Mouse (Mus musculus) hindbrain, embryonic 13.5 days (tissue): ENCODE measurements around the gene Rnase12. TPM values are rescaled to one million over a fixed set of nuclear protein-coding genes. Genes with fewer than 3 reads are reported as not detected.
"Not testable (repeated sequence)": the region's sequence is repeated elsewhere in the genome, so short reads cannot be mapped to it uniquely, and the experiment has no call there.

Source experiments
- ATAC-seq: fragments of 200-750 bp; cut with Nextera tagmentation; 2 replicates; pipeline ENCODE4 v1.8.0; 2017; ENCODE audit warnings: moderate TSS enrichment; ENCODE audit not compliant: low FRiP score
- H3K27ac ChIP-seq: fragments of 300-500 bp; sonication (generic); 2 replicates; pipeline ENCODE4 v1.5.1; 2015; ENCODE audit warnings: inconsistent platforms, mild to moderate bottlenecking, moderate library complexity
- H3K27me3 ChIP-seq: fragments of 300-500 bp; sonication (generic); 2 replicates; pipeline ENCODE4 v1.6.1; 2015; ENCODE audit warnings: mild to moderate bottlenecking, inconsistent platforms
- H3K36me3 ChIP-seq: fragments of 300-500 bp; sonication (generic); 2 replicates; pipeline ENCODE4 v1.6.1; 2015; ENCODE audit warnings: mild to moderate bottlenecking, inconsistent platforms
- H3K4me1 ChIP-seq: fragments of 300-500 bp; sonication (generic); replicated peaks from 2 replicates; pipeline ENCODE4 v1.6.1; 2015; ENCODE audit warnings: inconsistent platforms
- H3K4me2 ChIP-seq: fragments of 300-500 bp; sonication (generic); 2 replicates; pipeline ENCODE4 v1.6.1; 2015; ENCODE audit warnings: inconsistent platforms, mild to moderate bottlenecking, moderate library complexity
- H3K4me3 ChIP-seq: fragments of 300-500 bp; sonication (generic); 2 replicates; pipeline ENCODE4 v1.5.1; 2015; ENCODE audit warnings: mild to moderate bottlenecking, inconsistent platforms
- H3K9ac ChIP-seq: fragments of 300-500 bp; sonication (generic); 2 replicates; pipeline ENCODE4 v1.6.1; 2015; ENCODE audit warnings: mild to moderate bottlenecking, inconsistent platforms
- H3K9me3 ChIP-seq: fragments of 300-500 bp; sonication (generic); 2 replicates; pipeline ENCODE4 v1.6.1; 2016; ENCODE audit warnings: inconsistent platforms
- WGBS: fragments of 180-500 bp; shearing (Covaris S2); methylation state at CpG from one replicate; pipeline ENCODE4 v1.1.7; 2015; 5-methylcytosine and 5-hydroxymethylcytosine counted together
- polyA plus RNA-seq: library from polyadenylated mRNA; unstranded; fragments of >200 nt; fragmentation: Nextera tagmentation; extraction: Ambion mirVana; gene quantifications from 2 replicates; pipeline ENCODE4 v1.2.1, GENCODE M21; 2015

Gene Rnase12
- not detected in 2 replicates for polyA plus RNA-seq

- Histone ChIP-seq H3K4me3 (no peak within 1 kb of the TSS), H3K27ac (no peak within 1 kb of the TSS), H3K27me3 (0 out of 2 replicates have a peak, but pooled peaks cover 4% of the 10 kb centered on the region), H3K4me1 (peaks cover 8% of the 10 kb centered on the region), H3K9ac (no peak within 1 kb of the TSS), H3K36me3 (no peaks in the 10 kb centered on the region), H3K9me3 (no peaks in the 10 kb centered on the region), H3K4me2 (no peak within 1 kb of the TSS)
- WGBS = 78% methylated on average over 9 of the region's 9 CpGs
- no peak for ATAC-seq
Observed at GRCm38 (mm10) chr14:51057401-51057831, at the start of gene Rnase12. TSS of gene Rnase12 (minus strand) at chr14:51057661.

GRCm38 (mm10) chr14:51106449-51106967, 49.0 kb upstream of the Rnase12 start:
- Histone ChIP-seq H3K9ac (no peak overlapping the region), H3K9me3 (no peaks in the 10 kb centered on the region), H3K27me3 (no peaks in the 10 kb centered on the region), H3K36me3 (0 out of 2 replicates have a peak, but pooled peaks cover 2% of the 10 kb centered on the region), H3K4me1 (no peaks in the 10 kb centered on the region), H3K27ac (no peak overlapping the region), H3K4me3 (no peak overlapping the region), H3K4me2 (no peak overlapping the region)
- ATAC-seq = no peak

GRCm38 (mm10) chr14:51104366-51104765, 46.9 kb upstream of the Rnase12 start:
- 86% methylated on average over 2 of the region's 2 CpGs for WGBS
- H3K27me3 ChIP-seq = no peaks in the 10 kb centered on the region
- H3K36me3 ChIP-seq = 0 out of 2 replicates have a peak, but pooled peaks cover 2% of the 10 kb centered on the region
- ATAC-seq = no peak
- no peak overlapping the region for H3K4me3 ChIP-seq
- no peaks in the 10 kb centered on the region for H3K9me3 ChIP-seq
- H3K9ac ChIP-seq = no peak overlapping the region
- H3K4me1 ChIP-seq = no peaks in the 10 kb centered on the region
- H3K4me2 ChIP-seq = no peak overlapping the region
- H3K27ac ChIP-seq = no peak overlapping the region

DNA sequence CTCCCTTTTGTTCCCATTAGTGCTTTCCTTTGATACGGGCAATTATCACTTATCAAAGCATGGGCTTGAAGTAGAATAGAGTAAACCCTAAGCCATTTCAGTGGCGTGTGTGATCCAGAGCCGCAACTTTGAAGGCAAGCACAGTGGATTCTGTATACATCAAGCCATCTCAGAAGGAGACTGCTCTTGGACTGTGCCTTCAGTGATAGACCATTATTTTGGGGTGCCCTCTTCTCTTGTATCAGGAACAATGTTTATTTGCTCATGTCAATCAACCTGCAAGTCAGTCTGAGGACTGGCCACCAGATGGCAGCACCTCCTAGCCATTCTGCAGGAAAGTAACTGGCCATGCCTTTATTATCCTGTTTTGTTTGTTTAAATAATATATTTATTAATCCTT, 45.8 kb upstream of the Rnase12 start:
- Histone ChIP-seq H3K36me3 (0 out of 2 replicates have a peak, but pooled peaks cover 2% of the 10 kb centered on the region), H3K4me3 (no peak overlapping the region), H3K27ac (no peak overlapping the region), H3K9ac (no peak overlapping the region), H3K4me1 (no peaks in the 10 kb centered on the region), H3K27me3 (no peaks in the 10 kb centered on the region), H3K9me3 (no peaks in the 10 kb centered on the region), H3K4me2 (no peak overlapping the region)
- 63% methylated on average over 3 of the region's 3 CpGs for WGBS
- peak; percentile 58 for ATAC-seq

DNA sequence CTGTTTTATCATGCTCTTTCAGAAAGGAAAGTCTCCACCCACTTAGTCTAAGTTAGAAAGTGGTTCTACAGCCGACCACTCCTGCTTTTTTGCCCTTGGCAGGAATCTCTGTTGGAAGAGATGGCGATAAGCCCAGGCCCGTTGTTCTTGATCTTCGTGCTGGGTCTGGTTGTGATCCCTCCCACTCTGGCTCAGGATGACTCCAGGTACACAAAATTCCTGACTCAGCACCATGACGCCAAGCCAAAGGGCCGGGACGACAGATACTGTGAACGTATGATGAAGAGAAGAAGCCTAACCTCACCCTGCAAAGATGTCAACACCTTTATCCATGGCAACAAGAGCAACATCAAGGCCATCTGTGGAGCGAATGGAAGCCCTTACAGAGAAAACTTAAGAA, 43.8 kb upstream of the Rnase12 start:
- Histone ChIP-seq H3K4me3 (no peak overlapping the region), H3K4me2 (no peak overlapping the region), H3K9ac (no peak overlapping the region), H3K36me3 (0 out of 2 replicates have a peak, but pooled peaks cover 2% of the 10 kb centered on the region), H3K27ac (no peak overlapping the region), H3K4me1 (no peaks in the 10 kb centered on the region), H3K9me3 (no peaks in the 10 kb centered on the region), H3K27me3 (no peaks in the 10 kb centered on the region)
- WGBS = 80% methylated on average over 9 of the region's 9 CpGs
- ATAC-seq = no peak

DNA sequence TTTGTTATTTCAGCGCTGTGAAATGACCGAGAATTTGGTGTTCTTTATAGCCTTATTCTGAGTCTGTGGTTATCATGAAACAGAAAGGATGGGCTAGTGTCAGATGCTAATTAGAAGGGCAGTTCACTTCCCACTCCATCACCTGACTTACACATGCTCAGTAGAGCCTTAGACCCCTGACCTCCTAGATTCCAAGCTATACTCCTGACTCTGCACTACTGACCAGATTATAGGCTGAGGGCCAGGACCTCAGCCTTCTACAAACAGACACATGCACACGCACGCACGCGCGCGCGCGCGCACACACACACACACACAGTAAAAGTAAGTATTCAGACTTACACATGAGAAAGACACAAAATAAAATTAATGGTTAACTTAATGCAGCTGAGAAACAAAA, 41.5 kb upstream of the Rnase12 start:
- no peak overlapping the region for H3K4me2 ChIP-seq
- H3K4me3 ChIP-seq = no peak overlapping the region
- H3K9ac ChIP-seq = no peak overlapping the region
- no peak overlapping the region for H3K27ac ChIP-seq
- WGBS = 94% methylated on average over 11 of the region's 11 CpGs
- no peaks in the 10 kb centered on the region for H3K36me3 ChIP-seq
- no peaks in the 10 kb centered on the region for H3K9me3 ChIP-seq
- ATAC-seq = no peak
- H3K27me3 ChIP-seq = no peaks in the 10 kb centered on the region
- H3K4me1 ChIP-seq = no peaks in the 10 kb centered on the region

DNA sequence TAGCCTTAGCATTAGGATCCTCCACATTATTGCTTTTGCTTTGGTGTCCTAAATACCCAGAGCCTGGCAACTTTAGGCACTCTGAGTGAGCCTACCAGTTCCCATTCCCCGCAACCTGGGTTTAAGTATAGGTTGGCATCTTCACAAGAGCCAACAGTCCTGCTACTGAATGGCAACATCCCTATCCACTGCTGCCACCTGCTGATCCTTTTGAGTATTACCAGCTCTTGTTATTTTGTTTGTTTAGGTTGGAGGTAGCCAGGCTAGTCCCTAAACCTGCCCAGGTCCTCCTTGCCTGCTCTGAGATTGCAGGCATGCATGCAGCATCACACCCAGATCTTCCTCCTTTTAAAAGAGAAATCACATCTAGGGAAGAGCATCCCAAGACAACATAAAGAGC, 40.8 kb upstream of the Rnase12 start:
- H3K36me3 ChIP-seq, H3K9ac ChIP-seq: not testable (repeated sequence)
- peak; percentile 40 for ATAC-seq

DNA sequence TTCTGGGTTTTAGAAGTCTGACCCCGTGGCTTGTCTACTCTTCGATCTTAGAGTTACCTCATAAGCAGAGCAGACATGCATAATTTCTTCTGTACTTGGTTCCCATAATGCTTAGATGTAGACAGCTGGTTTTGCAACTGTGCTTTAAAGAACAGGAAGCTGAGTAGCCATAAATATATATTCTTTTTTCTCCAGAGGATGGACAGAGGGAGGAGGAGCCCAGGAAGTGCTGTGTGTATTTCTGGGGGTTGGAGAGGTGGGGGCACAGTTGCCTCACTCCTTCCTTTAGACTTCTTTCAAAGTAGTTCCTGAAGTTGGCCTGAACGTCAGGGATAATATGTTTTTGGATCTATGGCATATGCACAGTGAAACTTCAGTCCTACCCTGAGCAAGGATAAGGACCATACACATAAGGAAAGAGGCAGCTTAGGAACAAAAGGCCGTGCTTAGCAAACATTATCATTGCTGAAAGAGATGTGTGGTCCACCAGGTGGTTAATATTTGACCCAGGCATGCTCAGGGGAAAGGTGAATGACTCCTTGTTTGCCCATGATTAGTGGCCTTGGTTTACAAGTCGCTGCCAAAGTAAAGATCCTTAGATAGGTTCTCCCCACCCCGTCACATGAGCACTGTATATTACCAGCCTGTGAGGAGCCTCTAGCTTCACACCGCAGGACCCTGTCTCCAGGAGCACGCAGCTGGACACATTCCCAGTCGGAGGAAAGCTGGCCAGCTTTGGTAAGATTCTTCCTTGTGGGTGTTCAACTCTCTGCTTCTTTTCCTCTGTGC, 38.5 kb upstream of the Rnase12 start:
- no peak for ATAC-seq
- H3K27me3 ChIP-seq = no peaks in the 10 kb centered on the region
- H3K9ac ChIP-seq = no peak overlapping the region
- no peak overlapping the region for H3K27ac ChIP-seq
- no peak overlapping the region for H3K4me3 ChIP-seq
- no peak overlapping the region for H3K4me2 ChIP-seq
- no peaks in the 10 kb centered on the region for H3K36me3 ChIP-seq
- 0 out of 2 replicates have a peak, but pooled peaks cover 3% of the 10 kb centered on the region for H3K4me1 ChIP-seq
- 73% methylated on average over 9 of the region's 9 CpGs for WGBS
- H3K9me3 ChIP-seq = no peaks in the 10 kb centered on the region

More for the DNA sequence above, 40.8 kb upstream of the Rnase12 start:
- H3K27me3 ChIP-seq, H3K9me3 ChIP-seq, H3K4me1 ChIP-seq, H3K27ac ChIP-seq, H3K4me3 ChIP-seq, H3K4me2 ChIP-seq: not testable (repeated sequence)
- 38% methylated on average over 1 of the region's 1 CpGs for WGBS

- 68% methylated on average over 8 of the region's 9 CpGs for WGBS
- no peak overlapping the region for H3K4me3 ChIP-seq
Observed at GRCm38 (mm10) chr14:51094921-51095320, 37.5 kb upstream of the Rnase12 start.

DNA sequence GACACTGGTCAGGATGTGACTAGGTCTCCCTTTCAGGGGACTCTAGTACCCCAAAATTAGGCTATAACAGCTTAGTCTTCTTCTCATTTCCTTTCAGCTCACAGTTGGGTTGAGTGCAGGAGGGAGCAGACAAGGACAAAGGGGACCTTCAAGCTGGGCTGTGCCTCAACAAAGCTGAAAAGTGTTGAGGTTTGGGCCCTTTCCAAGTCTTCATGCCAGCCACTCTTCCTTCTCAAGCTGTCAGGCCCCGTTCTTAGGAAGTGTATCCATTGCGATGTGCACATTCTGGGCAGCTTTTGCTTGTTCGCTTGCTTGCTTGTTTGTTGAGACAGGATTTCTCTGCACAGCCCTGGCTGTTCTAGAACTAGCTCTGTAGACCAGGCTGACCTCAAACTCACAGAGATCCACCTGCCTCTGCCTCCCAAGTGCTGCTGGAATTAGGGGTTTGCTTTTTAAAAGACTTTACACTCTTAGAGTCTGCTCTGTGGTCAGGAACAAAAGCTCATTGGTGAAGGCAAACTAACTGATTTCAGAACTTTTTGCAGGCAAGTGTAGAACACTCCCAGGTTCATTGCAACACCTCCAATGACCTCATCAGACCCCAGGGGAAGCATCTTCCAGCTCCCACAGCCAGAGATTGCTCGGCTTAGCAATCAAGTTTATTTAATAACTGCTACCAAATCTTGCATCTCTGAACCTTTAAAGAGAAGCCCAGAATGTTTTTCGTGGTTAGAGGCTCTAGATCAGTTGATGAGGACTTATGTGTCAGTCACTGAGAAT, 36.8 kb upstream of the Rnase12 start:
- no peak overlapping the region for H3K4me2 ChIP-seq
- H3K9me3 ChIP-seq = no peaks in the 10 kb centered on the region
- no peak for ATAC-seq
- 0 out of 2 replicates have a peak, but pooled peaks cover 3% of the 10 kb centered on the region for H3K4me1 ChIP-seq
- WGBS = 83% methylated on average over 5 of the region's 5 CpGs
- H3K9ac ChIP-seq = no peak overlapping the region
- no peaks in the 10 kb centered on the region for H3K27me3 ChIP-seq
- H3K4me3 ChIP-seq = no peak overlapping the region
- no peaks in the 10 kb centered on the region for H3K36me3 ChIP-seq
- H3K27ac ChIP-seq = no peak overlapping the region

More at GRCm38 (mm10) chr14:51094921-51095320, 37.5 kb upstream of the Rnase12 start:
- Histone ChIP-seq H3K9ac (no peak overlapping the region), H3K4me2 (no peak overlapping the region), H3K27me3 (no peaks in the 10 kb centered on the region), H3K36me3 (no peaks in the 10 kb centered on the region), H3K4me1 (0 out of 2 replicates have a peak, but pooled peaks cover 3% of the 10 kb centered on the region), H3K27ac (no peak overlapping the region), H3K9me3 (no peaks in the 10 kb centered on the region)
- ATAC-seq = no peak

DNA sequence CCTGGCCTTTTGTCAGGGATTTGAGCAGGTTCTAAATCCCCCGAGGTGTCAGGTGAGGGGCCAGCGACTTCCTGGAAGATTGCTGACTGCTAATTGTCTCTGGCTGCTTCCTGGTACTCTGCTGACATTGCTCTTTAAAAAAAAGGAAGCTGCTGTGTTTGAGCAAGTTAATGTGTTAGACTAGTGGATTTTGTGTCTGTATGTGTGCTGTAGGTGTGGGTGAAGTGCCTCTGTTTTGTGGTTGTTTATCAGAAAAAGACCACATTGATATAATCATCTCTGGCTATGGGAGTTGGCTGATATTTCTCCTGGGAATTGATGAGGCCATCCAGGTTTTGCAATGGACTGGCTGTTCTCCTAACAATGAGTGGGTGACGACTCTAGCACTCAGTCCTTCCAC, 36.0 kb upstream of the Rnase12 start:
- 38% methylated on average over 3 of the region's 3 CpGs for WGBS
- H3K4me2 ChIP-seq = no peak overlapping the region
- no peak for ATAC-seq

DNA sequence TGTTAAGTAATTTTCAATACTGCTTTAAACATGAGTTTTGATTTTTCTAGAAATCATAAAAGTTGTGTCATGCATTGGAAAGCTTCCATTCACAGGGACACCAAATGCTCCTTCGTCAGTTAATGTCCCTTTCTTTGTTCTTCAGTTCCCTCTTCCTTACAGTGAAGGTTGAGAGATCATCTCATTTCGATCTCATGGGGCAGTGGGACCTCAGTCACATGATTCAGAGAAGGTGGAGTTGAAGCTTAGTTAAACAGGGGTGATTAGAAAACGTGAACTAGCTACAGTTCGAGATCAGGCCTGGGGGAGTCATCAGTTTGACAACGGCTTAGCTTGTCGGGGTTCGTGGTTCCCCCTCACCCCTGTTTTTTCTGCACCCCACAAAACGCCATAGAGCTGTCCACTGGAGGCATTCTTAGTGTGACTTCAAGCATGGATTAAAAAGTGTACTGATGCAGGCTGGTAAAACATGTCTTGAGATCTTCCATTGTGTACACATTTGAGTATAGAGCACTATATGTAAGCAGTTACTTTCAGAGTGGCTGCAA, 34.7 kb upstream of the Rnase12 start:
- Histone ChIP-seq H3K9me3 (no peaks in the 10 kb centered on the region), H3K4me1 (peaks cover 13% of the 10 kb centered on the region; the same call in 1 of the 2 replicates), H3K9ac (no peak overlapping the region), H3K4me2 (peak overlapping the region; percentile 82), H3K27me3 (no peaks in the 10 kb centered on the region), H3K27ac (no peak overlapping the region), H3K36me3 (no peaks in the 10 kb centered on the region), H3K4me3 (peak overlapping the region; percentile 63; the same call in 1 of the 2 replicates)
- ATAC-seq = no peak
- WGBS = 60% methylated on average over 8 of the region's 8 CpGs

More for the DNA sequence above, 36.0 kb upstream of the Rnase12 start:
- H3K4me1 ChIP-seq = 0 out of 2 replicates have a peak, but pooled peaks cover 9% of the 10 kb centered on the region
- no peaks in the 10 kb centered on the region for H3K9me3 ChIP-seq
- H3K4me3 ChIP-seq = no peak overlapping the region
- H3K27ac ChIP-seq = no peak overlapping the region
- no peaks in the 10 kb centered on the region for H3K36me3 ChIP-seq
- no peaks in the 10 kb centered on the region for H3K27me3 ChIP-seq
- no peak overlapping the region for H3K9ac ChIP-seq
